Mouse (Mus musculus): ENCODE results near the gene Mrvi1.

GRCm38 (mm10) chr7:111028281-111029045, 46.2 kb upstream of the Mrvi1 start, which contains the start of gene Ctr9:
- TF ChIP-seq POLR2A (IDR thresholded peaks at IDR 0.05; ENCODE audit: insufficient read depth, low read depth, low read length), result peak; percentile 84
- TF ChIP-seq CTCF (IDR thresholded peaks at IDR 0.05; ENCODE audit: insufficient read depth, low read depth, low read length), result no peak

All from olfactory bulb, adult 2 months (tissue).